Mouse (Mus musculus) adrenal gland, adult 2 months (tissue): Measurements from ENCODE around the gene Maats1. TPM values are rescaled to one million over a fixed set of nuclear protein-coding genes. Genes with fewer than 3 reads are reported as not detected.
A peak's percentile ranks its signal among the peaks of the same experiment; 100 is the strongest.

Experiments used
- DNase-seq: peaks from one replicate; pipeline ENCODE4 v3.0.0; 2021
- long read RNA-seq: library from polyadenylated mRNA; stranded (forward); transcript quantifications from one replicate; pipeline ENCODE4 v2.0.0, GENCODE M21; 2021
- polyA plus RNA-seq: library from polyadenylated mRNA; depleted of rRNA; stranded (reverse); fragments of >200 nt; gene quantifications from 2 replicates; pipeline ENCODE4 v1.2.3, GENCODE M21; 2012; rRNA removed
- total RNA-seq, 2 experiments: library from RNA; stranded (reverse); gene quantifications; 2 replicates each; pipeline ENCODE4 v1.2.3; 2021

Maats1 gene
- under 1 TPM; 0.37 to 0.97 TPM for total RNA-seq
- 0.04 TPM in 1 of 2 replicates, not detected in the other for polyA plus RNA-seq
- long read RNA-seq, result 0 reads

GRCm38 (mm10) chr16:38341396-38342324 lies at the start of gene Maats1:
Maats1 (minus strand) TSS chr16:38342143.
- DNase-seq, result peak; percentile 81

- DNase-seq, result no peak
Observed at GRCm38 (mm10) chr16:38390322-38390721, 48.4 kb upstream of the Maats1 start.

GRCm38 (mm10) chr16:38389284-38389893 lies 47.4 kb upstream of the Maats1 start:
- DNase-seq, result peak; percentile 43

DNA sequence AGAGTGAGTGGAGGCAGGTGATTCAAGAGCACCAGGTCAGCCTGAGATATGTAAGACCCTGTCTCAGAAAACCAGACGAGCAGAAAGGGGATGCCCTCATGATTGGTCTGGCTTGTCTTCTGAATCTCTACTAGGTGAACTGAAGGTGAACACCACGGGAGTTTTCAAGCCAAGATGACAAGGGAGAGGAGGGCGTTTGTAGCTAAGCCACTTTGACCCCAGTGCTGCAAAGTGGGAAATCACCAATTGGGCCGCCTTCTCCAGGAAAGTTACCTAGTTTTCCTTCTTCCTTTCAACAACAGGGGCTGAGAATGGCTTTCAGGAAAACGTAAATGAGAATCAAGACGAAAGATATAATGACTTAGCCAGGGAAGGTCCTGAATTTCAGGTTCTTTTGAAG lies 46.8 kb upstream of the Maats1 start:
- no peak for DNase-seq

- DNase-seq, result no peak
Observed at GRCm38 (mm10) chr16:38387389-38387788, 45.4 kb upstream of the Maats1 start.

GRCm38 (mm10) chr16:38385700-38386099 lies 43.8 kb upstream of the Maats1 start:
- DNase-seq, result no peak

DNA sequence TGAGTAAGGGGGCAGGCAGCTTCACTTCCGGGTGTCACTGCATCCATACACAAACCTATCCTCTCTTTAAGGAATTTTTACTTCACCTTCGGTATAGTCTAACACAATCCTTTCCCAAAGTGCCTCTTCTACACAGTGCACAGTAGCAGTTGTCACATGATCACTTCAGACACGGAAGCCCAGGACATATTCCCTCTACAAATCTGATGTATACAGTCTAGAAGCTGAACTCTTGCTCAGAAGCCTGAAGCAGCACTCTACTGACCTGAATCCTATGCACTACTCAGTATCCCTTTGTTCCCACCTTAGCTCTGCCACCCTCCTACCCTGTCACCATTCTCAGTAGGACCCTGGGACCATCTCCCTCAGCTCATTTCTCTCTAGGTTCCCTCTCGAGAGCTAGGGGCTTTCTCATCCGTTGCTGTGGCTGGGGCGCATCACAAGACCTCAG lies 43.3 kb upstream of the Maats1 start:
- DNase-seq, result no peak

- no peak for DNase-seq
Observed at GRCm38 (mm10) chr16:38383683-38384082, 41.7 kb upstream of the Maats1 start.

DNA sequence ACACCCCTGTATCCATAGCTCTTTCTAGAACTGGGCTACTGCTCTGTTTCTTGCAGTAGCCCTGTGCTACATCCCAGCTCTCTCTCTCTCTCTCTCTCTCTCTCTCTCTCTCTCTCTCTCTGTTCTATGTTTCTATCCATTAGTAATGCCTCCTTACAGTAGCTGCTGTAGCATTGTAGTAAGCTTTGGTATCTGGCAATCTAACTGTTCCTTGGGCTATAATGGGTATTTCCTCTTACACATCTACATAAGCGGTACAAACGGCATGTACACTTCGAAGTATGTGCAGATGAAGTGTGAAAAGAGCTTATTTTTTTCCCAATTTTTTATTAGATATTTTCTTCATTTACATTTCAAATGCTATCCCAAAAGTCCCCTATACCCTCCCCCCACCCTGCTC lies 38.0 kb upstream of the Maats1 start:
- no peak for DNase-seq

DNA sequence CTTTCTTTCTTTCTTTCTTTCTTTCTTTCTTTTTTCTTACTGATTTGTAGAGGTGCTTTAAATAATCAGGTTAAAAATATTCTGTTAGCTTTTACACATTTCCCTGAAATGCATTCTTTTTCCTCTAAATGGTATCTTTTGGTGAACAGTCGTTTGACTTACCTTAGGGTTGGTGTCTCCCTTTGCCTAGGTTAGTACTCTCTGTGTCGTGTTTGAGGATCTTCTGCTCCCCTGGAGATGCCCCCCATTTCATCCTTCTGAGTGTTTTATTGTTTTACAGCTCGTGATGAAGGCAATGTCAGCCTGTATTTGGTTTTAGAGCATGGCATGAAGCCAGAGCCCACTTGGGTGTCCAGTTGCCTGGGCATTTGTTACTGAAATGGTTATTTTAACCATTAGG lies 37.5 kb upstream of the Maats1 start:
- no peak for DNase-seq

DNA sequence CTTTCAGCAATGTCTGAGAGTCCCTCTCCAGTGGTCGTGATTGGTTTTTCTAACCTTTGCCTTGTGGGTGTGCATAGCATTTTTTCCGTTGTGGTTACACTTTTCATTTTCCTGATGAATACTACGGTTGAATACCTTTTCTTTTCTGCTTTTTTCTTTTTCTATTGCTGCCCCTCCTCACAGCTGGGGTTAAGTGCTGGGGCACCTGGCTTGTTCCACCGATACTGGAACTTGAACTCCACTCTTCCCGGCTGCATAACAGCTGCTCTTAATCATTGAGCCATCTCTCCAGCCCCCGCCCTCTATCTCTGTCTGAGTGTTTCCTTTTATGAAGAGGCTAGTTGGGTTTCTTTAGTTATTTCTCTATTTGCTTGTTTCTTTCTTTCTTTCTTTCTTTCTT lies 37.1 kb upstream of the Maats1 start:
- DNase-seq, result no peak

- no peak for DNase-seq
Observed at GRCm38 (mm10) chr16:38378591-38378990, 36.6 kb upstream of the Maats1 start.

GRCm38 (mm10) chr16:38377546-38377945 lies 35.6 kb upstream of the Maats1 start:
- no peak for DNase-seq

GRCm38 (mm10) chr16:38376841-38377249 lies 34.9 kb upstream of the Maats1 start:
- DNase-seq, result peak; percentile 55

DNA sequence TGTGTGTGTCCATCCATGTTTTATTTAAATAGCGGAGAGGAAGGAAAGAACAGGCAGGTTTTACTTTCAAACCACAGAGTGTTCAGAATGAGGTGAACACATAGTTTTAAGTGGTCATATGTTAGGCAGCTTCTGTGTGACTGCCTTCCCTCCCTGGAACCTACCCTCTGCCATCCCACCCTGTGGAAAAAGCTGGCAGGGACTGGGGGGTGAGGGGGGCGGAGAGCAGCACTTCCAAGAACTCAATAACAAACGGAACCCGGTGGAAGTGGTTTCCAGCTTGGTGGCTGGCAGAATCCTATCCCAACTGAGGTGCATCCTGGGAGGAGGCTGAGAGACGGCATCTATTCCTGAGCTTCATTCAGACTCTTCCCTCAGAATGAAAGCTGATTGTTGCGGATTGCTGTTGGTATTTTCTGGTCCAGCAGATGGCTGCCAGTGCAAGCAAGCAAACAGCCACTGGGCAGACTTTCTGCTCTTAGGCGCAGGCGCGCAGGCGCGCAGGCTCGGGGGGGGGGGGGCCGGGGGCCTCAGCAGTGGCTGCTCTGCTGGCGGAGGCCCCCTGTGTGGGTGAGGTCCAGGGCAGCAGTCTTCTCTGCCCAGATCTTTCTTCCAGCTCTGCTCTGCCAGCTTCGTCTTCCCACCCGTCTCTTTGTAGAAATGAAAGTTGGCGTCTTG lies 34.4 kb upstream of the Maats1 start:
- peak; percentile 74 for DNase-seq

GRCm38 (mm10) chr16:38375182-38375581 lies 33.2 kb upstream of the Maats1 start:
- no peak for DNase-seq

DNA sequence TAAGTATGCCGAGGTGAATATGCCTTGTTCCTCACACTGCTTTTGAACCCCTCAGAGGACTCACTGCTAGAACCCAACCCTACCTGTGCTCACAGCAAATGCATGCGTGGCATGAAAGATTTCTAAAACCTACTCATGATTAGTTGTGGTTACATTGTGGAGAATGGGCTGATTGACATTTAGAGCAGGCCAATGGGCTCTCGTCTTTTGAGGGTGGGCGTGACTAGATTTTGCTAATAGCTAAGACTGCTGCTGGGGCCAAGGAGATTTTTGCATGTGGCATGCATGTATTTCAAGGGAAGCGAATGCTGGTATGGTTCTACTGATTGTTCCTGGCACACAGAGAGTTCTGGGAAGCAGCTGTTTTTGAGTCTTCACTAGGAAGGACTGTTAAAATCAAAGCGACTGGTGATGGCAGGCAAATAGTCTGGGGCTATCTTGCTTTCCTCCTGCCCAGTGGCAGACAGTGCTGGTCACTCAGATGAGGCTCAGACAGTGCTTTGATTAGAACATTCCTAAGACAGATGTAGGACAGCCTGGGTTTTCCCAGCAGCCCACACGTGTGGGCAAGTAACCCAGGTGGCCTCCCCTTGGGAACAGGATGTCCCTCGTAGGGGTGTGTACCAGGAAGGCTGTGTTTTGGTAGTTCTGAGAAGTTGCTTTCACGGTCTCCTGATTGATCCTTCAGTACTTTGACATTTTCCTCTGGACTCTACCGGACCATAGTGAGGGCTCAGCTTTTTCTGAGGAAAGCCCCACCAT lies 32.6 kb upstream of the Maats1 start:
- DNase-seq, result no peak

GRCm38 (mm10) chr16:38373941-38374340 lies 32.0 kb upstream of the Maats1 start:
- no peak for DNase-seq

DNA sequence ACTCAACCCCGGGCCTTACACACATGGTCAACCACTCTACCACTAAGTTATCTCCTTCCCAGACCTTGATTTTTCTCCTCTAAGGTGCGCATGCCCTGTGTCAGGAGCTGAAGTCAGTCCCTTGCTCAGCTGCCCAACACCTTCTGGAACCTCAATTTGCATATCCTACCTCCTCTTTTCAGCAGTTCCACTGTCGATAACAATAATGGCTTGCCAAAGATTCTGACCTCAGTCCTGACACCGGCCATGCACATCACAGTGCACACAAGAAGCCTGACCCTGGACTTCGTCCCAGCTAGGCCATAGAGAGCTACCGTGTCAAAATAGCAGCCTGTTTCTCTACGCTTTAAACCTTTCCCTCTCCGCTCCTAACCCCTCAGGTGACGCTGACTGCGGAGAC lies 31.5 kb upstream of the Maats1 start:
- no peak for DNase-seq

- DNase-seq, result no peak
Observed at GRCm38 (mm10) chr16:38372876-38373275, 30.9 kb upstream of the Maats1 start.

GRCm38 (mm10) chr16:38371705-38372296 lies 29.9 kb upstream of the Maats1 start:
- no peak for DNase-seq
